In genomic region chr2:91460076-91460475, GRCm38 (mm10) we compare ENCODE assay signal across 10 mouse cellular contexts. TPM values are rescaled to one million over a fixed set of nuclear protein-coding genes. Genes with fewer than 3 reads are reported as not detected.
A peak's percentile ranks its signal among the peaks of the same experiment; 100 is the strongest.
DNase-seq lines count a peak whose midpoint lies in the region; ATAC-seq lines count a peak whose summit lies in the region.
"Had no signal": no experiment of that assay in that cellular context is flagged by ENCODE, and none has a peak within 500 bp of the region (broad histone marks: within the 10 kb centered on the region; RNA-seq: fewer than 3 reads in every experiment).

No protein-coding gene starts in this region.

- no peak overlapping the region for H3K9ac ChIP-seq in heart, embryonic 15.5 days
- no peak overlapping the region for H3K9ac ChIP-seq in lung, embryonic 15.5 days
- no peak overlapping the region for H3K9ac ChIP-seq in limb, embryonic 11.5 days (ENCODE audit: low read length)

- peaks cover 52% of the 10 kb centered on the region for H3K4me1 ChIP-seq in heart, embryonic 15.5 days (replicated peaks)
- H3K4me1 ChIP-seq in lung, embryonic 15.5 days = peaks cover 60% of the 10 kb centered on the region
- peaks cover 21% of the 10 kb centered on the region for H3K4me1 ChIP-seq in limb, embryonic 11.5 days (ENCODE audit: control insufficient read depth, insufficient read depth, low read length)

- no peak for DNase-seq in heart, adult 18-20 months
- no peak for DNase-seq in lung, postnatal 4 days
- DNase-seq in limb, embryonic 11.5 days (ENCODE audit: low spot score) = peak; percentile 34
- peak; percentile 54 for DNase-seq in testis, postnatal 10 days (ENCODE audit: low spot score)
- no peak for DNase-seq in retina, embryonic 14.5 days (ENCODE audit: low spot score)
- DNase-seq in layer of hippocampus, postnatal 14 days (ENCODE audit: low spot score in 2 of 2) = no peak
- DNase-seq: thymus, postnatal 14 days had no signal

- WGBS in heart, embryonic 15.5 days = 91% methylated on average over 6 of the region's 6 CpGs
- 86% methylated on average over 6 of the region's 6 CpGs for WGBS in lung, embryonic 15.5 days
- WGBS in limb, embryonic 11.5 days = 91% methylated on average over 6 of the region's 6 CpGs

- no peaks in the 10 kb centered on the region for H3K36me3 ChIP-seq in heart, embryonic 15.5 days
- H3K36me3 ChIP-seq in lung, embryonic 15.5 days = no peaks in the 10 kb centered on the region
- no peaks in the 10 kb centered on the region for H3K36me3 ChIP-seq in limb, embryonic 11.5 days (ENCODE audit: control insufficient read depth, insufficient read depth, low read length)

- 0 out of 2 replicates have a peak overlapping the region, but pooled peaks have one; percentile 80 for H3K4me3 ChIP-seq in heart, embryonic 15.5 days
- H3K4me3 ChIP-seq in lung, embryonic 15.5 days = peak overlapping the region; percentile 72; the same call in 1 of the 2 replicates
- no peak overlapping the region for H3K4me3 ChIP-seq in limb, embryonic 11.5 days (ENCODE audit: low read depth, low read length)

- H3K4me2 ChIP-seq in heart, embryonic 15.5 days = peak overlapping the region; percentile 95; the same call in 1 of the 2 replicates
- H3K4me2 ChIP-seq in lung, embryonic 15.5 days = peak overlapping the region; percentile 74
- H3K4me2 ChIP-seq in limb, embryonic 11.5 days (ENCODE audit: low read depth, severe bottlenecking) = peak overlapping the region; percentile 73; the same call in 1 of the 2 replicates

- no peaks in the 10 kb centered on the region for H3K27me3 ChIP-seq in heart, embryonic 15.5 days
- no peaks in the 10 kb centered on the region for H3K27me3 ChIP-seq in lung, embryonic 15.5 days
- no peaks in the 10 kb centered on the region for H3K27me3 ChIP-seq in limb, embryonic 11.5 days (ENCODE audit: control insufficient read depth, insufficient read depth, low read length)

- no peak for ATAC-seq in heart, embryonic 15.5 days (replicated peaks; ENCODE audit: insufficient number of reproducible peaks, insufficient read depth, low FRiP score, low read depth)
- ATAC-seq in lung, embryonic 15.5 days (ENCODE audit: borderline replicate concordance, extremely low read depth, low FRiP score, low TSS enrichment) = no peak
- ATAC-seq in limb, embryonic 11.5 days (ENCODE audit: insufficient number of reproducible peaks, low FRiP score, low TSS enrichment, low read depth) = no peak

- peak overlapping the region; percentile 88 for H3K27ac ChIP-seq in heart, embryonic 15.5 days
- peak overlapping the region; percentile 96; the same call in 1 of the 2 replicates for H3K27ac ChIP-seq in lung, embryonic 15.5 days
- H3K27ac ChIP-seq in limb, embryonic 11.5 days (replicated peaks; ENCODE audit: low read depth, low read length) = no peak overlapping the region

- no peaks in the 10 kb centered on the region for H3K9me3 ChIP-seq in heart, embryonic 15.5 days (replicated peaks)
- no peaks in the 10 kb centered on the region for H3K9me3 ChIP-seq in lung, embryonic 15.5 days
- H3K9me3 ChIP-seq in limb, embryonic 11.5 days (ENCODE audit: control insufficient read depth, low read length) = no peaks in the 10 kb centered on the region

RNA-seq across cellular contexts. Expression of gene Lrp4, which starts 2.8 kb away (rescaled TPM):
- 3.8 and 4.8 TPM in 2 replicates for polyA plus RNA-seq in heart, embryonic 15.5 days (2015; fragmentation: Nextera tagmentation; extraction: Ambion mirVana)
- total RNA-seq in heart, adult 18-20 months (2021) = 10 to 100 TPM in 1 of 2 experiments, 1 to 10 TPM in 1; 9.4 to 10.4 TPM
- 10.0 and 11.4 TPM in 2 replicates for polyA plus RNA-seq in lung, embryonic 15.5 days (2015; fragmentation: Nextera tagmentation; extraction: Ambion mirVana)
- polyA plus RNA-seq in limb, embryonic 11.5 days (2014; fragmentation: Nextera tagmentation; extraction: Ambion mirVana) = 5.3 and 5.4 TPM in 2 replicates
- total RNA-seq in layer of hippocampus, postnatal 14 days (2021) = 10 to 100 TPM; 38.0 to 40.2 TPM
- total RNA-seq: megakaryocyte-erythroid progenitor cell, adult 5-6 weeks had no signal

RNA-seq across cellular contexts. Expression of gene 1110051M20Rik, which starts 15.6 kb away (rescaled TPM):
- polyA plus RNA-seq in heart, embryonic 15.5 days (2015; fragmentation: Nextera tagmentation; extraction: Ambion mirVana) = 34.8 and 41.5 TPM in 2 replicates
- total RNA-seq in heart, adult 18-20 months (2021) = 10 to 100 TPM in 1 of 2 experiments, 1 to 10 TPM in 1; 7.7 to 14.7 TPM
- 66.8 and 68.4 TPM in 2 replicates for polyA plus RNA-seq in lung, embryonic 15.5 days (2015; fragmentation: Nextera tagmentation; extraction: Ambion mirVana)
- polyA plus RNA-seq in limb, embryonic 11.5 days (2014; fragmentation: Nextera tagmentation; extraction: Ambion mirVana) = 75.3 and 81.9 TPM in 2 replicates
- total RNA-seq in layer of hippocampus, postnatal 14 days (2021) = 100 to 1,000 TPM in 1 of 2 experiments, 10 to 100 TPM in 1; 90.8 to 106 TPM

Comparison
In these comparisons a context has a peak if more than half of its experiments do, and no peak if none do; other contexts are left out.
1. DNase-seq: peak in limb, embryonic 11.5 days (single experiment) and testis, postnatal 10 days (single experiment); none in heart, adult 18-20 months (0 of 2), lung, postnatal 4 days (0 of 2), retina, embryonic 14.5 days (single experiment) and layer of hippocampus, postnatal 14 days (0 of 2).
2. Peak in every context shown above with its lines, with median percentiles within 50 percentile points of each other: H3K4me2 ChIP-seq.